Mouse (Mus musculus) cerebellum, postnatal 4 days (tissue): ENCODE measurements around the gene Ambp.
A peak's percentile ranks its signal among the peaks of the same experiment; 100 is the strongest.

ENCODE experiments used
- DNase-seq, 2 experiments: peaks; one replicate each; pipeline ENCODE4 v3.0.0; 2022; ENCODE audit warnings: low spot score in 2 of 2, mixed read lengths in 1 of 2

The Ambp gene

DNA sequence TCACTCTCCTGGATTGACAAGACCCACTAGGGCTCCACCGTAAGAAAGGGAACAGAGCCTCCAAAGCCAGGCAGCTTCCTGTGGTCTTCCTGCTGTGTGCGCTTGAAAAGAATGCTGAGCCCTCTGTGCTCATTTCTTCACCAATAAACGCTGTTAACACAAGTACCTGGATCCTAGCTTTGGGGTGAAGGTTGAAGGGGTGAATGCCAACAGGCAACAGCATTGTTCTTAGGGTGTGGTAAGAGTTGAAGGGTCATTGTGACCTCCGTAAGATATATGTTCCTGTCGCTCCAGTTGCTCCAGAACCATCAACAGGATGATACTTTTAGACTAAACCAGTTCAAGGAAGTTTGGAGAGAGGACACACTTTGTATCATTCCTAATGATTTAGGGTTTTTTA lies at the start of gene Ambp:
TSS of gene Ambp (minus strand) at position 101 of the 400 bp plus-strand sequence.
- DNase-seq = no peak

DNA sequence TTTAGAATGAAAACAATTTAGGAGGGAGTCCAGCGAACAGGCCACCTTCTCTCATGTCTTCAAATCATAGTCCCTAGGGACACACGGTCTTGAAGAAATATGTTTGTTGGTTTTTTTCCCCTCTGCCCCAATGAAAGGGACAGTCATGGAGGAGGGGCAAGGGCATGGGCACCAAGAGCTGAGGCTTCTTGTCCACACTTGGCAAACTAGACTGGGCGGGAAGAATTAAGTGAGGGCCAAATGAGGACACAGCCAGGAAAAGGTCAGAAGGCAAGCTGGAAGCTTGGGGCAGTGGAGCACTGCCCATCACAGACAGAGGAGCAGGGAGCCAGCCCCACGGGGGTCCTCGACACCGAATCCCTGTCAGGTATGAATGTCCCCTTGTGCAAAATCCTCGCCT lies 49.3 kb upstream of the Ambp start:
- no peak for DNase-seq

DNA sequence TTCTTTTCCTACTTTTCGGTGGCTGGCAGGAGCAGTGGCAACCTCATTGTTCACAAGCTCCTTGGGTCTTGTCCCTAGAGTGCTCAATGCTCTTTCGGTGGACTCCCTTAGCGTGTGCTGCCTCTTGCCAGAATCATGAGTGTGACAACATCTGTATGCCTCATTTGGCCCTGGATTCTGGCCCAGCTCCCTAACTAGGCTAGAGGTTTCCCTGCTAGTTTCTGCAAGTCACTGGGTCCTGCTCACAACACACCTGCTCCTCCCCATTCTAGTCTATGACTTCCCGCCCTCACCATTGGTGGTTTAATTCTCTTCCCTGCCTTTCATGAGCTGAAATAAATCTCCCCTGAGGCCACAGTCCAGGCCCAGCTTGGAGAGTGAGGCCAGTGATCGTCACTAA lies 44.8 kb upstream of the Ambp start:
- no peak for DNase-seq

DNA sequence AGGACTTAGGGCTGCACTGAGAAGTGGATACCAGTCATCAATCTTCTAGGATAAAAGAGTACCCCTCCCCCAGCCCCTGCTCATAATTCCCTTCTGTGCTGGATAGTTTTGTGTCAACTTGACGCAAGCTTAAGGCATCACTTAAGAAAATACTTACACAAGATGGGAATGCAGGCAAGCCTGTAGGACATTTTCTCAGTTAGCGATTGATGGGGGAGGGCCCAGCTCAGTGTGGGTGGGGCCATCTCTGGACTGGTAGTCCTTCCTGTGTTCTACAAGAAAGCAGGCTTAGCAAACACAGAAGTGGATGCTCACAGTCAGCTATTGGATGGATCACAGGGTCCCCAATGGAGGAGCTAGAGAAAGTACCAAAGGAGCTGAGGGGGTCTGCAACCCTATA lies 39.8 kb upstream of the Ambp start:
- DNase-seq = no peak

DNA sequence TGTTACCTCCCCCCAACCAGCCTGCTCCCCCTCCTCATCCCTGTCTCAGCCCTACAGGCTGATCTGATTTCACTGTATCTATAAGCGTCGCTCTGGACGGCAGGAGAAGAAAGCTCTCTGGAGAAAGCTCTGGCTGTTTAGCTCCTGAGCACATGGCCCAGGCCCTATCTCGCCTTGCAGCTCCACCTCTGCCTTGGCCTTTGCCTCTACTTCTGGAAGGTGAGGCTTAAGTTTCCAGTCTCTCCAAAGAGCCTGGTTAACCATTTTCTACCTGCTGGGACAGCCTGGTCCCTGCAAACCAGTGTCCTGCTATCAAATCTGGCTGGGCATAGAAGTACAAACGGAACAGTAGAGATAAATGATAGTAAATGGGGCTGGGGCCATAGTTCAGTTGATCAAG lies 37.0 kb upstream of the Ambp start:
- DNase-seq = no peak

DNA sequence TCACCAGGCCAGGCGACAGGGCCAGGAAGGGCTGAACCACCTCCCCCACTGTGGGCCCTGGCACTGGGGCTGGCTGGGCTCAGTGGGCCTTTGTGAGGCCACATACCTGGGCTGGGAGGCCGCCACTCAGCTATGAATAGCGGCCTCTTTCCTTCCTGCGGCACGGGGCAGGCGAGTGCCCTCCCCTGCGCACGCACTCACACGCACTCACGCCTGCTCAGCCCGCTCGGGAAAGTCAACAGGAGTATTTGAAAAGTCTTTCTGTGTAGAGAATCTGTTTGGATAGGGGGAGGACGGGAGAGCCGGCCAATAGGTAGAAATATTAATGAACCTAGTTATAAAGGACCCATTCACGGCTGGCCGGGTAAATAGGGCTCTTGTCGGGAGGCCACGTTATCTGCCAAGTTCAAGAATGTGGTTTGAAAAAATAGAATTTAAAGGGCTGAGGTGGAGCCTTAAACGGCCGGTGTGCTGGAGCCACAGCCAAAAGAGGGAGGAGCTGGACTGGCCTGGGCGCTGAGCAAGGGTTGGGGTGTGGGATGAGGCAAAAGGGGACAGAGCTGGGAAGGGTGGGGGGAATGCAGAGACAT lies 31.8 kb upstream of the Ambp start:
- no peak for DNase-seq

DNA sequence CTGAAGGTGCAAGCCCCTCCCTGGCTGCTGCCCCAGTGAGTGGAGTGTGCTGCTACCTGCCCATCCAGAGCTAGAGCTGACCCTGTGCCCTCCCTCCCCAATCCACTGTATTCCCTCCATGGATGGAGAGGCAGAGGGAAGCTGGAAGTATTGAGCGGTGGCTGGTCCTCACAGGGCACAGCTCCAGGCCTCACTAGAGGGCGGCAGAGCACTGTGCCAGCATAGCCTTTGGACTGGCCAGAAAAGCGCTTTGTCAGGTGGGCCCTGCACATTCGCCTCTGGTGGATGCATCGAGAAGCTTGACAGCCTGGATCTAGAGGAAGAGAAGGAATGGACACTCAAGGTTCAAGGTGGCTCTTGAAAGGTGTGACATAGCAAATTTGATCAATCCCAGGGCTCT lies 27.0 kb upstream of the Ambp start:
- peak; percentile 58 to 72 for DNase-seq

DNA sequence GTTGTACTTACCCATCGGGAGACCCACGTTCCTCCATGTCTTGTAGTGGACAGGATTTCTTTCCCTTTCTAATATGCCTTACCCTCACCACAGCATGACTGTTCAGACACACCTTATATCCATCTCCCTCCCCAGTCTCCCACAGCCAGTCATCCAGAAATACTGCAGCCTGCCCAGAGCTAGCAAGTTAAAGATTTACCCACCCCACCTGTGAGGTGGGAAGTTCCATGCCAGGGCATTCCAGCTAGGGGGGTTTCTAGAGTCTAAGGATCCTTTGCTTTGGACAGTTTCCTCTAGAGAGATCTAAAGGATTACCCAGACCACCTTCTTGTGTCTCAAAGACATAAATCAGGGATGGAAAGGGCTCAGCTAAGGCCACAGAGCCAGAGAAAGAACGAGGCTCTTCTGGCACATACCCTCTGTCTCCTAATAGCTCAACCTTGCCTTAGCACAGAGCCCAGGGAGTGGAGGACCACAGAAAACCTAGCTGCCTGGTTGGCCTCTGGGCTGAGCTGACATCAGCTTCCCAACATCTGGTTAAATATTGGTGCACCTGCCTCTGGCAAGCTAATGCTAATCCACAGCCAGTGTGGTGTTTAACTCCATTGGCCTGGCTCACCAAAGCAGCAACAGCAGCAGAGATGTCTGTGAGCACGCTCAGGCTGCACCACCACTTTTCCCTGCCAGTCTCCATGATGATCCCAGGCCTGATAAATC lies 17.5 kb upstream of the Ambp start, which contains the start of gene Kif12:
TSS of gene Kif12 (minus strand) at position 163 of the 717 bp plus-strand sequence.
- no peak for DNase-seq

DNA sequence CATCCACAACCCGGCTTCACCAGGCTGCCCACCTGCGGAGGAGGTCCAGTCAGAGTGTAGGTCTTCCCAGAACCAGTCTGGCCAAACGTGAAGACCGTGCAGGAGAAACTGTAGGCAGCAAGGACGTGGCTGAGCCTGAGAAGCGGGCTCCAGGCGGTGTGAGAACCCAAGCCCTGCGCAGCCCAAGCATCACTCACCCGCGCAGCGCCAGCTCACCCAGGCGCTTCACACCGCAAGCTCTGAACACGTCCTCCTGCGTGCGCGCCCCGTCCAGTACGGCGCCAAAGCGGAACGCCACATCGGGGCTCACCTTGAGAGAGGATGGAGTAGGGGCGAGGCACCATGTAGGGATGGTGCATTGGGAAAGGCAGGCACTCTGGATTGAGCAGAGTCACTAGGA lies 16.5 kb upstream of the Ambp start:
- DNase-seq = no peak

DNA sequence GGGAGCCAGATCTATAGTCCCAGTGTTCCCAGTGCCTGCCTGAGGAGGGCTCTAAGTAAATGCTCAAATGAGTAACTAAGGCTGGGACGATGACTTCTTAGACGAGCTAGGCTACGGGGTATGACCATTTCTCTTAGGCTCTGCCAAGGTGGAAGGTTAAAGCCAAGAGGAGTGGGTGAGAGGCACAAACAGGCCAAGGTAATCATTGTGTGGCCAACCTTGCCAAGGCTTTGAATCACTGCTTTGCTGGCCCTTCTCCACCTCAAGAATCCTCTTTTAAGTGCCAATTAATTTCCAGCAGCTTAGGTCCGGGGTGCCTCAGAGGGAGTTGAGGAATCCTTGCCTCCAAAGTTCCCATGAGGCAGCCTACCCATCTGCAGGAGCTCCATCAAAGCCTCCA lies 15.5 kb upstream of the Ambp start:
- DNase-seq = no peak

DNA sequence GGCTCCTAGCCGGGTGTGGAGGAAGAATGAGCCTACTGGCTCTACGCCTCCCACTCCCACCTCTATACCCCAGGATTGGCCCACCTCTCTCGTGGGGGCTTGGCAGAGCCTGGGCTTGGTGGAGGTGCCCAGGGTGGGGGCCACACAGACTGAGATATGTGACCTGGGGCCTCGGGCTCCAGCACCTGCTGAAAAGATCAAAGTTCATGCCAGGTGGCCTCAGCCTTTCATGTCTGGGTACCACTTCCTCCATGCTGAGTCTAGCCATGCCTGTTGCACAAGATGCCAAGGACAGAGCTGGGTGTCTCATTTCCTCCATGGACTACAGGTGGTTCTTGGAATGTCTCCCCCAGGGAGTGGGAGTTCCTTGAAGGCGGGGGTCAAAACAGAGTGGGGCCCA lies 11.7 kb upstream of the Ambp start:
- no peak for DNase-seq

DNA sequence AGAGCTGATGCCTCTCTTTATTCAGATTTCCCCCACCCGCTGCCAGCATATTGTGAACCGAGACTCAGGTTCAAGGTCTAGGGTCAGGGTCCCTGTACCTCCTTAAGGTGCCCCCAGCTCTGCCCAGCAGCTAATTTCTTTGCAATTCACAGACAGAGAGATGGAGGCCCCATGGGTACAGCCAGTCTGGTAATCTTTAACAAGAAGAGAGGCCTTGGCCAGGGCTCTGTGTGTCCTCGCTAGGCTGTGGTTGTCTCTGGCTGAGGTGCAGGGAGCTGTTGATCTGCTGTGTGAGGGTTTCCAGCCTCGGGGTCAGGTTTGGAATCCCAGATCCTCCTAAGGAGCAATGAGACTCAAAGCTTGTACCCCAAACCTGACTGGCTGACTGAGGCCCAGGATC lies 11.0 kb upstream of the Ambp start:
- DNase-seq = no peak

DNA sequence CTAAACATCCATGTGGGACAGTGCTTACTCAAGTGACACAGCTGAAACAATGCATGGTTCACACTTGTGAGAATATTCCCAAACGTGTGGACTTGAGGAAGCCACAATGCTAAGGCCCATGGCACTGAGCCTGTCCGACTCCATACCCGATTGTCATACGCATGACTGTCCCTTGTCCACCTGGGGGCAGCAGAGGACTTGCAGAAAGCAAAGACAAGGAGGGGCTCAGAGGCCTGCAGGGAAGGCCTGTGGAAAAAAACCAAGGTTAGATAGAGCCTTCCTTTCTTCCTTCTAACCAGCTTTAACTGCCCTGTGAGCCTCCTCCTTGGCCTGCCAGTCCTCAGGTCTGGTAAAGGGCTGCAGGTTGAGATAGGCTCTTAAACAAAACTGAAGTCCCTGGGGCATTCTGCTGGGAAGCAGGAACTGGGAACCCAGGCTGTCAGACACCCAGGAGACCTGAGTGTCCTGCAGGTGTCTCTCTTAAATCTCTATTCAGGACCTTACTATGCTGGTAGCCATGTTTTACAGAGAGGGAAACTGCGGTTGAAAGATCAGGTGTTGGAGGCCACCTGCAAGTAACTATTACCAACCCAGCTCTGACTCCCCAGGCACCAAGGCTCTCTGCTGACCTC lies 4.5 kb upstream of the Ambp start:
- peak; percentile 73 to 87 for DNase-seq

DNA sequence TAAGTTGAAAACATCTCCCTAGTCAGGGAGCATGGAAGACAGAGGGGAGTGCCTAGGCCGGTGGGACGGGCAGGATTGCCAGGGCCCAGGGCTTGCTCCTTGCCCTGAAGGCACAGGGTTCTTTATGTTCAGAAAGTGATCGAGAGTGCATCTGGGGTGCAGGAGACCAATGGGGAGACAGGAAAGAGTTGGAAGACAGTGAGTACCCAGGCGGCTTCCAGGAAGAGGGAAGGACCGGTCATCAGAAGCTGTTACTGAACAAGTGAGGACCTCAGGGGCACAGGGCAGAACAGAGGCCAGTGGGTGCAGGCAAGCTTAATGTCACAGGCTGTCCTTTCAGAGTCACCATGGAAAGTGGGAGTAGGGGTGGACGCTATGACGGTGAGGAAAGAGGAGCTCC lies 3.6 kb upstream of the Ambp start:
- no peak for DNase-seq

DNA sequence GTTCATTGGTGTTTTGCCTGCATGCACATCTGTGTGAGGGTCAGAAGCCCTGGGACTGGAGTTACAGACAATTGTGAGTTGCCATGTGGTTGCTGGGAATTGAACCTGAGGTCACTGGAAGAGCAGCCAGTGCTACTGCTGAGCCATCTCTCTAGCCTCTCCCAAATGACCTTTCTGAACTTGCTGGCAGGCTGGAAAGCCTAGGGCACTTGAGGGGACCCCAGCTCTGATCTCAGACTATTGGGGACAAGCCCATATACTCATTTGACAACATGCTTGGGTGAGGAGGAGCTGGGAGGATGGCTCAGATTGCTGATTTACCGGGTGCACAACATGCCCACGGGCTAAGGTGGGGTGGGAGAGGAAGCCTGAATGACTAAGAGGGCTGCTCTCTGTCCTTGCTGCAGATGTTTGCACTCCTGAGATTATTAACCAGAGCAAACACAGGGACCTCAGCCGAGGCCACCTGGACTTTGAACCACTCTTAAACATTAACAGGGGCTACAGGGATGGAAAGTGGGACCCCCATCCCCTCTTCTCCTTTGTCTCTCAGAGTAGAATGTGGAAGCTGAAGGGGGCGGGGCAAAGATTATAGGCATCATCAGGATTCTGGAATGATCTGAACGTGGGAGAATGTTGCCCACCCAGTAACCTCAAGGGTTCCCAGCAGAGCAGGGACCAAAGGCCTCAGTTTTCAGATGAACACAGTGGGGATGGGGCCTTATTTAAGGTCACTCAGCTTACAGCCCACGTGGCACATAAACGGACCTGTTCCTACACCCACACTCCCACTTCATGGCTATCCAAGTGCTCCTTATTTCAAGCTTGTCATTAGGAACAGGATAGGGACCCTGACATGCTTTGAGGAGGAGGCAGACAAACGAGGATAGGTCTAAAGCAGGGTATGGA lies 2.4 kb upstream of the Ambp start:
- DNase-seq = no peak

DNA sequence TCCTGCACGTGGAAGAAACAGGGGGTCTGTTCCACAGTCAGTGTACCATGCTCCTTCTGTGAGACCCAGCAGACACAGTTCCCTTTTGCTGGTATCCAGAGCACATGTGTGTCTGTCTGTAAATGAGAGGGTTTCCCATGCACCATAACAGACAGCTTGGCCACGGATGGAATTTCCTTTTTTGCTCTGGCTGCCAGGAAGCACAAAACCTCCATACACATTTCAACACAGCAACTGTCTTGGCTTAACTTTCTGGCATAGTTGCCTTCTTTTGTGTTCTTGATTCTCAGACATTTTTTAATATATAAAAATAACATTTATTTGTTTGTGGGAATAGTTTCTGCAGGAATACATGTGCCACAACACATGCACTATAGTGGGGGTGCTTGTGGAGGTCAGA lies 997 bp upstream of the Ambp start:
- no peak for DNase-seq

DNA sequence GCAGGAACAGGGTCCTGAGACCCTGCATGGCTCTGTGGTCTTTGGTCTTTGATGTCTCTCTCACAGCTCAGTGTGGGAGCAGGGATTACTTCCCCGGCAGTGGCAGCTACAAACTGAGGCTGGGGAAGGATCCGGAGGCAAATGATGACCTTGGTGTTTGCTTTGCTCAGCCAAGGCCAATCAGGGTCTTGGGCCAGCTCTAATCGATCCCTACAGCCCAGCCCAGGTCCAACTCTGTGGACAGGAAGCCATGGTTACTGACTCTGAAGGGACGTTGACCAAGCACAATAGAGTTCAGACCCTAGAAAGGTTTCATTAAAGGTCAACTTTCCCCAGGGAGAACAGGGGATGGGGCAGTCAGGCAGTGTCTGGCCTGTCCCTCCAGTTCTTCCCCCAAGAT lies 571 bp downstream of the Ambp start:
- DNase-seq = no peak

DNA sequence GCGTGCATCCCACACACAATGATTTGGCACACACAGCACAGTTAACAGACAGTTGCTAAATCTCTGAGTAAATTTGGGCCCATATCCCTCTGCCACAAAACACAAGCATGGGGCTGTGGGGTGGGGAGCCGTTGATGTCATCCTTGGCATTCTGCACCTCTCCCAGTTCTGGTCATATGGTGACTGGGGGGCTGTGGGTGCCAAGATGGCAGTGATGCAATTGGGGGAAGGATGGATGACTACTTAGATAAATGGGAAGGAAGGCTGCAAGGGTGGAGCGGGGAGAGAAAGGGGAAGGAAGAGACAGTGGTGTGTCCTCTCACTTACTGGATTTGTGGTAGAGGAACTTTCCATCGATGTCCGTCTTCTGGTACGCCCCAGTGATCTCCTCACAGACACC lies 3.5 kb downstream of the Ambp start:
- DNase-seq = no peak

DNA sequence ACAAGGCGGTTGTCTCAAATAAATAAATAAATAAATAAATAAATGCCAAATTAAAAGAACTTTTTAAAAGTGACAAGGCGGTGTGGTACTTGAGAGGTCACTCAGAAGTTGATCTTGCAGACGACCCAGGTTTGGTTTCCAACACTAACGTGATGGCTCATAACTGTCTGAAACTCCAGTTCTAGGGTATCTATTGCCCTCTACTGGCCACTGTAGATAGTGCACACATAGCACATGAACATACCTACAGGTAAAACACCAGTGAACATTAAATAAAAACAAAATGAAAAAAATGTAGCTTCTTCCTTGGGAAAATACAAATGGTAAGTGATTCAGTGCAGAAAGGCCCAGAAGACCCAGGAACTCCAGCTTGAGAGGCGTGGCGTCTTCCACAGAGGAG lies 7.3 kb downstream of the Ambp start:
- no peak for DNase-seq

DNA sequence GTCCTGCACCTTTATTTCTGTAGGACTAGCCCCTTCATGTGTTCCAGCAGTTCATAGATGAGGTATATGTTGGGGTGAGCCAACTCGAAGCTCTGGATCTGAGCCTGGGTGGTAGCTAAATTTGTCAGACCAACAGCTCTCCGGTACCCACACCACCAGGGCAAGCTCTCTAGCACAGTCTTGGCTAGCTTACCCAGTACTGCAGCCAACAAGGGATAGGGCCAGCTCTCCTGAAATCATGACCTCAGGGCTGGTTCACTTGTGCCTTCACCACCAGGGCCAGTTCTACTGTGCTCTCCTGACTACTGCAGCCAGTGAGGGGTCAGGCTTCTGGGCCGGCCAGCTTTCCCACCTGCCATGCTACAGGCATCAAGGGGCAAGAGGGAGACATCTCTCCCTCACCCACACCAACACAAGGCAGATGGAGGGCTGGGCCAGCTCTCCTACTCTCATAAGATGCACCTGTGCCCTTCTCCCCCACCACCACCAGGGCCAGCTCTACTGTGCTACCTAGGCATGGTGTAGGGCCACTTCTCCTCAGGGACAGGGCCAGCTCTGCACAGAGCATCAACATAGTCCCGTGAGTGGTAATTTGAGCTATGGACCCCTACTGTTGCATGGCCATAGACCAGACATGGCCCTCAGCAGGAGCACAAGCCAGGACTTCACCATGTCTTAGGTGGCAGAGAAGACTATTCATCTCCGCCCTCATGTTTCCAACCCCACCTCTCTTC lies 24.5 kb downstream of the Ambp start:
- no peak for DNase-seq

DNA sequence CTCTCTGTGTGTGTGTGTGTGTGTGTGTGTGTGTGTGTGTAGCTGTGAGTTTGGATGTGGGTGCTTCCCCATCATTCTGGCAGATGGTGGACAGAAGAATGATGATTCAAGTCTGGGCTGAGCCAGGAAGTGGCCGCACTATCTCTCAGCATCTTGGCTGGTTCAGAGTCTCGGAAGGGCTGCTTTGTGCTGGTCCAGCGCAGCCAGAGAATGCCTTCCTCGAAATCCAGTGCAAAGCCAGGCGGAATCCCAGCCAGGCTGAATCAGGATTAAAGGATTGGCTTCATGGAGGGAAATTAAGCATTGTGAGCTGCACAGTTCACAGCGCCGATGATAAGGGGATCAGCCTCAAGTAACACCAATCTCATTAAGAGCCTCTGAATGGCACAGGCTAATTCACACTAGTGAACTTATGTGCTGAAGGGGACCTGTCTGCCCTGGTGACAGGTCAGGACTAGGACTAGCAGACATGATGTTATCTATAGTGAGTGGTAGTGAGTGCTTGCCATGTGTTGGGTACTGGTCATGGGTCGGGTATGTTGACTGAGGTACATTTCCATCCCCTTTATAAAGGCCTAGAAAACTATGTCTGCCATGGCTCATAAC lies 29.6 kb downstream of the Ambp start:
- no peak for DNase-seq
